Mouse (Mus musculus) lung, embryonic 16.5 days (tissue): ENCODE data around the gene Kcna6. TPM values are rescaled to one million over a fixed set of nuclear protein-coding genes. Genes with fewer than 3 reads are reported as not detected.

Experiments
- ATAC-seq: fragments of 200-750 bp; cut with Nextera tagmentation; 2 replicates; pipeline ENCODE4 v1.8.0; 2017; ENCODE audit warnings: low read depth, mild to moderate bottlenecking, moderate library complexity
- H3K27ac ChIP-seq: fragments of 300-500 bp; sonication (generic); 2 replicates; pipeline ENCODE4 v1.5.1; 2014; ENCODE audit warnings: mild to moderate bottlenecking, control low read depth, low read length
- H3K27me3 ChIP-seq: fragments of 300-500 bp; sonication (generic); 2 replicates; pipeline ENCODE4 v1.6.1; 2014; ENCODE audit warnings: low read depth, low read length, mixed read lengths; ENCODE audit not compliant: control insufficient read depth, insufficient read depth
- H3K36me3 ChIP-seq: fragments of 300-500 bp; sonication (generic); 2 replicates; pipeline ENCODE4 v1.6.1; 2014; ENCODE audit warnings: low read length; ENCODE audit not compliant: control insufficient read depth, insufficient read depth
- H3K4me1 ChIP-seq: fragments of 300-500 bp; sonication (generic); replicated peaks from 2 replicates; pipeline ENCODE4 v1.6.1; 2014; ENCODE audit warnings: low read length, mixed read lengths; ENCODE audit not compliant: control insufficient read depth, insufficient read depth
- H3K4me2 ChIP-seq: fragments of 300-500 bp; sonication (generic); 2 replicates; pipeline ENCODE4 v1.6.1; 2014; ENCODE audit warnings: low read depth, low read length, control low read depth
- H3K4me3 ChIP-seq: fragments of 300-500 bp; sonication (generic); 2 replicates; pipeline ENCODE4 v1.5.1; 2014; ENCODE audit warnings: mild to moderate bottlenecking, low read length, control low read depth
- H3K9ac ChIP-seq: fragments of 300-500 bp; sonication (generic); 2 replicates; pipeline ENCODE4 v1.6.1; 2014; ENCODE audit warnings: low read length, control low read depth
- H3K9me3 ChIP-seq: fragments of 300-500 bp; sonication (generic); 2 replicates; pipeline ENCODE4 v1.6.1; 2016; ENCODE audit warnings: low read length; ENCODE audit not compliant: control insufficient read depth
- WGBS: fragments of 180-500 bp; shearing (Covaris S2); extraction: QIAGEN DNeasy Blood & Tissue Kit; methylation state at CpG from one replicate; pipeline ENCODE4 v1.1.7; 2014; 5-methylcytosine and 5-hydroxymethylcytosine counted together
- polyA plus RNA-seq: library from polyadenylated mRNA; unstranded; fragments of >200 nt; fragmentation: Nextera tagmentation; extraction: Ambion mirVana; gene quantifications from 2 replicates; pipeline ENCODE4 v1.2.1, GENCODE M21; 2015

The Kcna6 gene
- polyA plus RNA-seq, 1 experiment from 2014 or later = 1.6 TPM

DNA sequence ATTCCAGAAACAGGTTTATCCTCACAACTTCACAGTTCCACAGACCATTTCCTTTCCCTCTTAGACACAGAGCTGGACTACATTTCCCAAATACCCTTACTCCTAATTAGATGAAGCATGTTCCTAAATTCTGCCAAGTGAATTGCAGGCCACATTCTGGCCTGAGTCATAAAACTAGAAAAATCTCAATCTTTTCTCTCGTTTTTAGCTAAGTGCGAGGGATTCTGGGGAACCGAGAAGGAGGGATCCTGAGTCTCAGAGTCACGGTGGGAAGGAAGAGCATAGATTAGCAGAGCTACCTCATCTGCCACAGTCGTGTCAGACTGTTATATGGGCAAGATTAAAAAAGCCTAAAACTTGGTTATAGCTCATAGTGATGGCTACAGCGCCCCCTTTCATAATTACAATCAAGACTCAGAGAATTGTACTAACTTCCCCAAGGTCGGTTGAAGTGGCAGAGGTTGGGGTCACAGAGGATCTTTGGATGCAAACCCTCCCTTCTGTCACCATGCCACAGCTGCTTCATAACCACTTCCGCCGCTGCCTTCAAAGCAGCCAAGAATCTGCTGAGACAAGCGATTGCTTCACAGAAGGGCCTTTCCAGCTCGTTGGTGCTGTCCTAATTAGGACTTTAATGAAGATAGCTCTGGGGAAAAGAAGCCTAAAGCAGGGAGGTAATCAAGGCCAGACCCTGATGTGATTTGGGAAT, 28.6 kb upstream of the Kcna6 start:
- no peak overlapping the region for H3K4me3 ChIP-seq
- H3K36me3 ChIP-seq = no peaks in the 10 kb centered on the region
- no peaks in the 10 kb centered on the region for H3K27me3 ChIP-seq
- H3K9ac ChIP-seq = no peak overlapping the region
- no peak overlapping the region for H3K27ac ChIP-seq
- WGBS = 59% methylated on average over 11 of the region's 11 CpGs
- H3K4me2 ChIP-seq = no peak overlapping the region
- H3K9me3 ChIP-seq = no peaks in the 10 kb centered on the region
- ATAC-seq = no peak
- no peaks in the 10 kb centered on the region; the same call in 1 of the 2 replicates for H3K4me1 ChIP-seq

DNA sequence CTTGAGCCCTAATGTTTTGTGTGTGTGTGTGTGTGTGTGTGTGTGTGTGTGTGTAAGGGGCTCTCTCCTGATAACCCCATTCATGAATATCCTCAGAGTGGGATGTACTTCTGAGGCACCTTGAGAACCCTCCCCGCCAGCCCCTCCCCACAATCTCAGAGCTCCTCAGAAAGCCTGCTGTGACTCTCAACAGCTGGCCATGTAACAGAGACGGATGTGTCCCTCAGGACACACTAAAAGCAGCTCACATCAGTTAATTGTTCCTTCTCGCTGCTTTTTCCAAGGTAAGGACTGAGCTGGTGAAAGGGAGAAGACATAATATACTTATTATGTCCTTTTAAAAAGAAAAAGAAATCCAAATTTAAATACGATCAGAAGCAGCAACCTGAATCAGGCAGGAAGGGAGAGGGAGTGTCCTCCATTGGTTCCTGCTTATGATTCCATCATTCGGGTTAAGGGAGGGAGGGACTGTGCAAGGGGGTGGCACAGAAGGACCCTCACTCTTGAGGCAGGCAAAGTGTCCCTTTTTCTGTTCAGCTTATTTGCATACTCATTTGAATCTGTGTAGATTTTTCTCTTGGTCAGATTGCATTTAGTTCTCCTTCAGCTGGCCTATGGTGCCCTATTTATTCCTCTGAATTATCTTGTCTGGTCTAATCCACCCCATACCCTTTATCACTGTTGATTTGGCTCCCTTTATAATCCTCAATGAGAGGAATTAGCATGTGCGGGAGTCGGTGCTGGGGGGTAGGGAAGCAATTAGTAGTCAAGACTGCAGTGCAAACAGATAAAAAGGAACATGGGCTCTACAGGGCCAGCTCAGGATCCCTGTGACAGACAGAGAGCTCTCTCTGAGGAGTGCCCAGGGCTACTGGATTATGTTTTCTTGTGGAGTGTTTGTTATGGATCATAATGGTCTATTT, 27.4 kb upstream of the Kcna6 start:
- Histone ChIP-seq H3K27ac (no peak overlapping the region), H3K4me1 (no peaks in the 10 kb centered on the region; the same call in 1 of the 2 replicates), H3K9ac (no peak overlapping the region), H3K4me2 (no peak overlapping the region), H3K9me3 (no peaks in the 10 kb centered on the region), H3K36me3 (no peaks in the 10 kb centered on the region), H3K4me3 (no peak overlapping the region), H3K27me3 (no peaks in the 10 kb centered on the region)
- ATAC-seq = no peak
- WGBS = 22% methylated on average over 7 of the region's 7 CpGs

DNA sequence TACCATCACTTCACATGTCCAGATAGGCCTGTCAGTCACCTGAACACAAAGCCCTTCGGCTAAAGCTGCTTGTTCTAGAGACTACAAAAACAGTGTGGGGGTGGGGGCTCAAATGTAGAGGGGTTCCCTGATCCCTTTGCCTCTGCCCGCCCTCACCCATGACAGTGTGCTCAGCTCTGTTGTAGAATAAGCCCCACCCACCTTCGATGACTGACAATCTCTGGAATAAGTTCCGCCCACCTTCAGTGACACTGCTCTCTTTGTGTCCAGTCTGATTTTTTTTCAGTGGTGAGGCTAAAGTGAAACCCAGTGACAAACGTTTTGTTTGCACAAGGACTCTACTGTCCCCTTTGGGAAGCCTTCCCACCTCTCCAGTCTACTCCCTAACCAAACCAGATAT, 26.1 kb upstream of the Kcna6 start:
- no peak overlapping the region for H3K4me3 ChIP-seq
- ATAC-seq = no peak
- no peaks in the 10 kb centered on the region for H3K27me3 ChIP-seq
- no peaks in the 10 kb centered on the region for H3K9me3 ChIP-seq
- no peaks in the 10 kb centered on the region; the same call in 1 of the 2 replicates for H3K4me1 ChIP-seq
- no peak overlapping the region for H3K9ac ChIP-seq
- no peak overlapping the region for H3K27ac ChIP-seq
- 58% methylated on average over 5 of the region's 5 CpGs for WGBS
- no peak overlapping the region for H3K4me2 ChIP-seq
- no peaks in the 10 kb centered on the region for H3K36me3 ChIP-seq

DNA sequence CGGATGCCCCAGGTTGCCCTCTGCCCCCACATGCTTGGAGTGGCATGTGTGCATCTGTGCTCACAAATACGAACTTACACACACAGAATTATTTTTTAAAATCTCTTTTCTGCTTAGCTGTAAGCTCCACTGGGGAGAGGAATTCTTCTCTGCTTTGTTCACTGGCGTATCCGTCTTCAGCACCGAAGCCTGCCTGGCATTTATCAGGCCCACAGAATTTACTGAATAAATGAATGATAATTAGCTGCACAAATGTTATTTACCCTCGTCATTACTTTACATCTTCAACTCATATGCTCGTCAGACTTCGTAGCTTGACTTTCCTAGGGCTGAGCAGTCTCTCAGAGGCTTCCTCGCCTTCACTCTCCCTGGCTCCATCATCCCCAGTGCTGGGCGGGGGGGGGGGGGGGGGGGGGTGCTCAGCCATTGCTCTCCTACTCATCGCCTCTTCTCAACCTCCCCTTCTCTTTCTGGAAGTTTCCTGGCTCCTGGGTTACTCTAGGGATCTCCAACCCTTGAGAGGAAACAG, 24.2 kb upstream of the Kcna6 start:
- ATAC-seq = no peak
- Histone ChIP-seq H3K9me3 (no peaks in the 10 kb centered on the region), H3K4me3 (no peak overlapping the region), H3K9ac (no peak overlapping the region), H3K27me3 (no peaks in the 10 kb centered on the region), H3K27ac (no peak overlapping the region), H3K36me3 (no peaks in the 10 kb centered on the region), H3K4me1 (no peaks in the 10 kb centered on the region; the same call in 1 of the 2 replicates), H3K4me2 (no peak overlapping the region)
- 81% methylated on average over 10 of the region's 11 CpGs for WGBS

- ATAC-seq = no peak
- H3K4me1 ChIP-seq = no peaks in the 10 kb centered on the region
- 83% methylated on average over 4 of the region's 4 CpGs for WGBS
- no peaks in the 10 kb centered on the region for H3K9me3 ChIP-seq
- no peak overlapping the region for H3K9ac ChIP-seq
- no peak overlapping the region for H3K4me2 ChIP-seq
- no peaks in the 10 kb centered on the region for H3K27me3 ChIP-seq
- H3K4me3 ChIP-seq = no peak overlapping the region
- H3K36me3 ChIP-seq = no peaks in the 10 kb centered on the region
- H3K27ac ChIP-seq = no peak overlapping the region
Measured at GRCm38 (mm10) chr6:126761362-126761761, 20.9 kb upstream of the Kcna6 start.

DNA sequence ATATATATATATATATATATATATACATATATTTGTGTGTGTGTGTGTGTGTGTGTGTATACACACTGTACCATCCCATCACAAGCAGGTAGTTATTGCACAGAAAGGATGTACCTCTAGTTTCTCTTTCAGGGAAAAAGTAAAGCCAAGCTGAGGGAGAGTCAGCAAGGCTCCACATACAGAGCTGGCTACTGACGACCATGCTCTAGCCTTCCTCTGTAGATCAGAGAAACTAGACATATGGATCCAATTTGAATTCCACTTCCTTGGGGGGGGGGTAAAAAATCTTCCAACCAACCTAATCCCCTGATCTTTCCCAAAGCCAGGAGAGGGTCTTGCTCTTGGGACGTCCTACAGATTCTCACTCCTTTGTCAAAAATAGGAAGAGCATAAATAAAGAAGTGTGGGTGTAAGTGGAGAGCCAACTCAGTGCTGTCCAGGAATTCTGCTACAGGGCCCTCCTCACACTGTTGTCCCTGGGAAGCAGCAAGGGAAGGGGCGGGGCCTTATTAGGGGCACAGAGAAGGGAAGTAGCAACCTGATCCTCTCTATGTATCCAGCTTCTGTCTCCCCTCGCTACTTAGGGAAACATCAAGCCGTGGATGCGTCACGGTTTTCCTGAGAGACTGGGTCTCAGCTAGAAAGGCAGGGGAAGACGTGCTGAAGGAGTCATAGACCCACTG, 15.4 kb upstream of the Kcna6 start:
- no peaks in the 10 kb centered on the region for H3K36me3 ChIP-seq
- no peak overlapping the region for H3K4me3 ChIP-seq
- peak; percentile 45; the same call in 1 of the 2 replicates for ATAC-seq
- WGBS = 12% methylated on average over 8 of the region's 8 CpGs
- H3K4me1 ChIP-seq = no peaks in the 10 kb centered on the region
- no peak overlapping the region for H3K9ac ChIP-seq
- no peaks in the 10 kb centered on the region for H3K27me3 ChIP-seq
- no peaks in the 10 kb centered on the region for H3K9me3 ChIP-seq
- H3K27ac ChIP-seq = no peak overlapping the region
- H3K4me2 ChIP-seq = 0 out of 2 replicates have a peak overlapping the region, but pooled peaks have one; percentile 17

DNA sequence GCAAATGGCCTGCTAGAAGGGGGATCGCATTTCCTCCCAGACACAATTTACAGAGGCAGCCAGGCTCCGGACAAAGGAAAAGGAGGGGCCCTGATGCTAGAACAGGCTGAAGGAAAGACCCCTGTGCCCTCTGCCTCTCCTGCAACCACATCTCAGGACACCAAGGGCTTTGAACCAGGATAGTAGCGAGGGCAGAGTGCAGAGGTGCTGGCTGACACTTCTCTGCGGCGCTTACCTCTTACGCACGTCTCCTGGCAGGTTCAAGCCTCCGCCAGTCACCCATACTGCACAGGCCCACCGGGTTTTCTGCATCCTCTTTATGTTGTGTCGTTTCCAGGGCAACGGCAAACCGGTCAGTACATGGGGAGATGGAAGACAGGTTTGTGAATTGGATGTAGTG, 12.0 kb upstream of the Kcna6 start:
- ATAC-seq = no peak
- no peaks in the 10 kb centered on the region for H3K9me3 ChIP-seq
- no peak overlapping the region for H3K4me2 ChIP-seq
- no peaks in the 10 kb centered on the region for H3K27me3 ChIP-seq
- no peaks in the 10 kb centered on the region for H3K36me3 ChIP-seq
- H3K9ac ChIP-seq = 0 out of 2 replicates have a peak overlapping the region, but pooled peaks have one; percentile 7
- 37% methylated on average over 12 of the region's 12 CpGs for WGBS
- H3K4me3 ChIP-seq = no peak overlapping the region
- H3K4me1 ChIP-seq = no peaks in the 10 kb centered on the region
- H3K27ac ChIP-seq = no peak overlapping the region

DNA sequence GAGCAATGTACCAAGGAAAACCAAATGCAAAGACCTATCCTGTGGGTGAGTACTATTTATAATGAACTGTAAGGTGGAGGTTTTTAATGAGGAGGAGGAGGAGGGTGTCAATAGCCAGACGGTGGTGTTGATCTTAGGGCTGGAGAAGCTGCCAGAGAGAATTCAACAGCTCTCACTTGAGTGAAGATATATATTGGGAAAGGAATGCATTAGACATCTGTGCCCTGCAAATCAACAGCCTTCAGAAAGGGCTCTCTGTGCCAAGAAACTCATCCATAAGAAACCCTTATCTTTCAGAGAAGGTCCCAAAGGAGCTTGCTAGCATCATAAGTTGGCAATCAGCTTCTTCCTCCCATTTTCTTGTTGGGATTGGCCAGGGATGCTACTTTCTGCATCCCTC, 5.4 kb upstream of the Kcna6 start:
- no peak overlapping the region for H3K9ac ChIP-seq

More for the DNA sequence above, 5.4 kb upstream of the Kcna6 start:
- 25% methylated on average over 1 of the region's 1 CpGs for whole genome bisulfite sequencing
- Histone ChIP-seq H3K4me3 (no peak overlapping the region), H3K36me3 (no peaks in the 10 kb centered on the region), H3K27ac (no peak overlapping the region), H3K4me1 (no peaks in the 10 kb centered on the region), H3K27me3 (peaks cover 4% of the 10 kb centered on the region; the same call in 1 of the 2 replicates), H3K9me3 (no peaks in the 10 kb centered on the region), H3K4me2 (no peak overlapping the region)
- no peak for ATAC-seq
